Mouse (Mus musculus): ENCODE data around the gene Cdk19. TPM values are rescaled to one million over a fixed set of nuclear protein-coding genes. Genes with fewer than 3 reads are reported as not detected.

Cdk19 gene
- total and polyA plus RNA-seq, 3 experiments, result 7.8 to 47.2 (median 29.1) TPM

DNA sequence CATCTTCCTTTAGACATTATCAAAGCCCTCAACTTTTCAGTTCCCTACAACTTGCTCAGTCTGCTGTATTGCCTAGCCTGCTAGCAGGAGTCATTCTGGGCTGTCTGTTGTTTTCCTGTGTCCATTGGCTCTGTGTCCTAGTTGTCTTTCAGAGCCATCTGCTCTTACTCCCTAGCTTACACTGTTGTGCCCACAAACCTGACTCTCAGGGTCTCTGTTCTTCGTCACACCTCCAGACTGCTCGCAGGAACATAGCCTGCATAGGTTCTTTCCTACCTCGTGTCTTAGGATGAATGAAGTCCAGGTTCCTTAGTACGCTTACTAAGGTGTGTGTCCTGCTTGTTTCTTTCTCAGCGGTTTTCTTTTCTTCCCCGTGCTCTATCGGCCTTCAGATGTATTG lies 35.5 kb downstream of the Cdk19 start:
- no peak for TF ChIP-seq CTCF (IDR thresholded peaks at IDR 0.05; ENCODE audit: low read depth, low read length)
- no peak for TF ChIP-seq GATA1 (IDR thresholded peaks at IDR 0.05; ENCODE audit: borderline replicate concordance, low read length)
- TF ChIP-seq TAL1 (conservative IDR thresholded peaks at IDR 0.05; ENCODE audit: low read depth, low read length), result no peak
- no peak for TF ChIP-seq GATA2 (IDR thresholded peaks at IDR 0.05; ENCODE audit: borderline replicate concordance, low read depth, low read length)
- TF ChIP-seq POLR2AphosphoS5 (IDR thresholded peaks at IDR 0.05; ENCODE audit: insufficient replicate concordance, low read depth, low read length), result no peak
- no peaks in the 10 kb centered on the region for H3K27me3 ChIP-seq (ENCODE audit: insufficient read depth, low read length)
- H3K36me3 ChIP-seq (replicated peaks), result peaks cover 11% of the 10 kb centered on the region
- no peak overlapping the region for H3K4me3 ChIP-seq (ENCODE audit: low read depth, low read length)
- no peak for DNase-seq (ENCODE audit: low spot score)
- ATAC-seq (ENCODE audit: extremely low read depth, insufficient number of reproducible peaks, low FRiP score, poor library complexity, severe bottlenecking), result no peak
- peaks cover 6% of the 10 kb centered on the region; the same call in 1 of the 2 replicates for H3K4me1 ChIP-seq (ENCODE audit: insufficient read depth, low read depth, low read length)
- no peaks in the 10 kb centered on the region for H3K9me3 ChIP-seq (replicated peaks)

DNA sequence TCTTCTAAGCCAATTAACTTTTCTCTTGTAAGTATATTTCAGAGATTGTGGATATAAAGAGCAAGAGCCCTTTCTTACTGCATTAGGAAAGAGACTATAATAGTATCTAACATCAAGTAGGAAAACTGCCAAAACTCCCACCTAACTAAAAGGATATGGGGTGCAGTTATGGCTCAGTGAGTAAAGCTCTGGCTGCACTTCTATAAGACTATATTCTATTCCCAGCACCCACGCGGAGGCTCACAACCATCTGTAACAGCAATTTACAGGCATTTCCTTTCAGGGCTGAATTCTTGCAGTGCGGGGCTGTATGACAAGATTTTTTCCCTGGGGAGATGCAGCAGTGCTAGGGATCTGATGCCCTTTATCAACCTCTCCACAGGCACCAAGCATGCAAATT lies 36.9 kb downstream of the Cdk19 start:
- no peaks in the 10 kb centered on the region for H3K27me3 ChIP-seq (ENCODE audit: insufficient read depth, low read length)

DNA sequence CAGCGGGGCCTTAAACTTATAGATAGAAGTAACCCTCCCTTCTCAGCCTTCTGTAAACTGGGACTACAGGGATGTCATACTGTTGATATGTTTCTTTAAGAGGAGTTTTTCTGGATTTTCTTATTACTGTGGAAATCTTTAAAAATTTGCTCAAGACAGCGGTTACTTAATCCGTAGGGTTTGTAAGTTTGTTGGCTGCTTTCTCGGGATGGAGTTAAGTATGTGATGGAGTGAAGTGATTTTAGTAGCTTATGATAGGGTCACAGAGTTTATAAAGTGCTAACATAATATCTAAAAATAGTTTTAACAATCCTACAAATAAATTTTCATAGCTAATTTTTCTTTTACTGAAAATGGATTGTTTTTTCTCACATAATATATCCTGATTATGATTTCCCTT lies 38.9 kb downstream of the Cdk19 start:
- ATAC-seq (ENCODE audit: extremely low read depth, insufficient number of reproducible peaks, low FRiP score, poor library complexity, severe bottlenecking) (no peak), DNase-seq (ENCODE audit: low spot score) (no peak)
- no peak for TF ChIP-seq CTCF (IDR thresholded peaks at IDR 0.05; ENCODE audit: low read depth, low read length)
- TF ChIP-seq TAL1 (conservative IDR thresholded peaks at IDR 0.05; ENCODE audit: low read depth, low read length), result no peak
- TF ChIP-seq GATA1 (IDR thresholded peaks at IDR 0.05; ENCODE audit: borderline replicate concordance, low read length), result no peak
- TF ChIP-seq GATA2 (IDR thresholded peaks at IDR 0.05; ENCODE audit: borderline replicate concordance, low read depth, low read length), result no peak
- no peak for TF ChIP-seq POLR2AphosphoS5 (IDR thresholded peaks at IDR 0.05; ENCODE audit: insufficient replicate concordance, low read depth, low read length)
- Histone ChIP-seq H3K4me1 (ENCODE audit: insufficient read depth, low read depth, low read length) (peaks cover 4% of the 10 kb centered on the region; the same call in 1 of the 2 replicates), H3K4me3 (ENCODE audit: low read depth, low read length) (no peak overlapping the region), H3K27me3 (ENCODE audit: insufficient read depth, low read length) (no peaks in the 10 kb centered on the region), H3K9me3 (replicated peaks) (no peaks in the 10 kb centered on the region), H3K36me3 (replicated peaks) (peaks cover 12% of the 10 kb centered on the region)

More for the DNA sequence above, 36.9 kb downstream of the Cdk19 start:
- Histone ChIP-seq H3K4me1 (ENCODE audit: insufficient read depth, low read depth, low read length) (peaks cover 6% of the 10 kb centered on the region; the same call in 1 of the 2 replicates), H3K9me3 (replicated peaks) (no peaks in the 10 kb centered on the region), H3K4me3 (ENCODE audit: low read depth, low read length) (no peak overlapping the region), H3K36me3 (replicated peaks) (peaks cover 12% of the 10 kb centered on the region)
- ATAC-seq (ENCODE audit: extremely low read depth, insufficient number of reproducible peaks, low FRiP score, poor library complexity, severe bottlenecking) (no peak), DNase-seq (ENCODE audit: low spot score) (no peak)
- no peak for TF ChIP-seq GATA2 (IDR thresholded peaks at IDR 0.05; ENCODE audit: borderline replicate concordance, low read depth, low read length)
- no peak for TF ChIP-seq TAL1 (conservative IDR thresholded peaks at IDR 0.05; ENCODE audit: low read depth, low read length)
- no peak for TF ChIP-seq GATA1 (IDR thresholded peaks at IDR 0.05; ENCODE audit: borderline replicate concordance, low read length)
- no peak for TF ChIP-seq POLR2AphosphoS5 (IDR thresholded peaks at IDR 0.05; ENCODE audit: insufficient replicate concordance, low read depth, low read length)
- TF ChIP-seq CTCF (IDR thresholded peaks at IDR 0.05; ENCODE audit: low read depth, low read length), result no peak

DNA sequence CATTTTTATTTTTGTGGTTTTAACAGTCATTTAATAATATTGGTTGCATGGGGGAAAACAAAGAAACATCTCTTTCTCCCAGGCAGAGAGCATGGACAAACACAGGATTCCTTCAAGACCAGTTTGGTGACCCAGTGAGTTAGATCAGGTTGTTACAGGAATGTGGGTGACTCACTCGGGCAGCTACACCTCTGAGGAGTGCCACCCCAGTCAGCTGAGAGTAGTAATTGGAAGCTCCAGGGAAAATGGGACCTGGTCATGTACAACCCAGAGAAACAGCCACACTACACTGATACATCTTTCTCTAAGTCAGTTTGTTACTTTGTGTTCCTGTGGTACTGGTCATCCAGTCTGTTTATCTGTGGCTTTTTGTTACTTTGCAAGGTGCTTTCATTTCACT lies 40.3 kb downstream of the Cdk19 start:
- DNase-seq (ENCODE audit: low spot score) (no peak), ATAC-seq (ENCODE audit: extremely low read depth, insufficient number of reproducible peaks, low FRiP score, poor library complexity, severe bottlenecking) (no peak)
- peaks cover 3% of the 10 kb centered on the region; the same call in 1 of the 2 replicates for H3K4me1 ChIP-seq (ENCODE audit: insufficient read depth, low read depth, low read length)

DNA sequence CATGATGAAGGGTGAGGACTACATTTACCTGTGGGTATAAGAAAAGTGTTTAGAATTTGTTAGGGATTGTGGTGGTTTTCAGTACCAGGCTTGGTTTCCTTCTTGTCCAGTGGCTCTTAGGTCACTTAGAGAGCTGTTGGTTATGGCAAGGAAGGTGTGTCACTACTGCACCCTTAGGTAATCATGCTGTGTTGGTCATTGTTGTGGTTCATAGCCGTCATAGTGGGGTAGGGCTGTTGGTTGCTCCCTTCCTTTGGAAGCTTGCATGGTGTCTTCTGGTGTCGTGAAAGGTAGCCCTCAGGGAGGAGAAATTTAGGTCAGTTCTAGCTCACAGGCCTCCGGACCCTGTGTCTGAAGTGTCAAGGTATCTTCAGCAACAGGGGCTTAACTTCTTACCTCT lies 46.0 kb downstream of the Cdk19 start:
- TF ChIP-seq CTCF (IDR thresholded peaks at IDR 0.05; ENCODE audit: low read depth, low read length) (no peak), TAL1 (conservative IDR thresholded peaks at IDR 0.05; ENCODE audit: low read depth, low read length) (no peak), GATA1 (IDR thresholded peaks at IDR 0.05; ENCODE audit: borderline replicate concordance, low read length) (no peak), POLR2AphosphoS5 (IDR thresholded peaks at IDR 0.05; ENCODE audit: insufficient replicate concordance, low read depth, low read length) (no peak), GATA2 (IDR thresholded peaks at IDR 0.05; ENCODE audit: borderline replicate concordance, low read depth, low read length) (no peak)
- peaks cover 12% of the 10 kb centered on the region for H3K36me3 ChIP-seq (replicated peaks)
- DNase-seq (ENCODE audit: low spot score), result no peak
- H3K4me3 ChIP-seq (ENCODE audit: low read depth, low read length), result no peak overlapping the region
- no peaks in the 10 kb centered on the region for H3K9me3 ChIP-seq (replicated peaks)
- no peaks in the 10 kb centered on the region for H3K27me3 ChIP-seq (ENCODE audit: insufficient read depth, low read length)
- ATAC-seq (ENCODE audit: extremely low read depth, insufficient number of reproducible peaks, low FRiP score, poor library complexity, severe bottlenecking), result no peak
- H3K4me1 ChIP-seq (ENCODE audit: insufficient read depth, low read depth, low read length), result no peaks in the 10 kb centered on the region

More for the DNA sequence above, 40.3 kb downstream of the Cdk19 start:
- Histone ChIP-seq H3K36me3 (replicated peaks) (peaks cover 12% of the 10 kb centered on the region), H3K27me3 (ENCODE audit: insufficient read depth, low read length) (no peaks in the 10 kb centered on the region), H3K4me3 (ENCODE audit: low read depth, low read length) (no peak overlapping the region), H3K9me3 (replicated peaks) (no peaks in the 10 kb centered on the region)
- TF ChIP-seq TAL1 (conservative IDR thresholded peaks at IDR 0.05; ENCODE audit: low read depth, low read length) (no peak), POLR2AphosphoS5 (IDR thresholded peaks at IDR 0.05; ENCODE audit: insufficient replicate concordance, low read depth, low read length) (no peak), GATA2 (IDR thresholded peaks at IDR 0.05; ENCODE audit: borderline replicate concordance, low read depth, low read length) (no peak), GATA1 (IDR thresholded peaks at IDR 0.05; ENCODE audit: borderline replicate concordance, low read length) (no peak), CTCF (IDR thresholded peaks at IDR 0.05; ENCODE audit: low read depth, low read length) (no peak)

DNA sequence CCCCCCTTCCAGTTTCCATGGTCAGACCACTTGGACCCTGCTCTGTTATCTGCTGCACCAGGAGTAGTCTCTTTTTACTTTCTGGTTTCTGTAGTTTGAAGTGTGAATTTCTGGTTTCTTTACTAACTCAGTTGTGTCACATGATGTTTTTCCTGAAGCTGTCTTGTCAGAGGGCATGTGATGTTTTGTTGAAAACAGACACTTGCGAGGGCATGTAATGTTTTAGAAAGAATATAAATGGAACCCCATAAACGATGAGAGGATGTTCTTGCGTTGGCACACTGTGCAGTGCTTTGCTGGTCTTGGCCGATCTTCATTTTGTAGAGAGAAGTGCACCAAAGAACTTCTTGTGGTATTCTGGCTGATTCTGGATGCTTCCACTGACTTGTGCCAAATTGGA lies 46.8 kb downstream of the Cdk19 start:
- DNase-seq (ENCODE audit: low spot score), result no peak
- H3K36me3 ChIP-seq (replicated peaks), result peaks cover 15% of the 10 kb centered on the region
- no peak for ATAC-seq (ENCODE audit: extremely low read depth, insufficient number of reproducible peaks, low FRiP score, poor library complexity, severe bottlenecking)
- TF ChIP-seq POLR2AphosphoS5 (IDR thresholded peaks at IDR 0.05; ENCODE audit: insufficient replicate concordance, low read depth, low read length) (no peak), TAL1 (conservative IDR thresholded peaks at IDR 0.05; ENCODE audit: low read depth, low read length) (no peak), GATA1 (IDR thresholded peaks at IDR 0.05; ENCODE audit: borderline replicate concordance, low read length) (no peak), GATA2 (IDR thresholded peaks at IDR 0.05; ENCODE audit: borderline replicate concordance, low read depth, low read length) (no peak), CTCF (IDR thresholded peaks at IDR 0.05; ENCODE audit: low read depth, low read length) (no peak)
- no peaks in the 10 kb centered on the region for H3K4me1 ChIP-seq (ENCODE audit: insufficient read depth, low read depth, low read length)
- no peak overlapping the region for H3K4me3 ChIP-seq (ENCODE audit: low read depth, low read length)
- no peaks in the 10 kb centered on the region for H3K27me3 ChIP-seq (ENCODE audit: insufficient read depth, low read length)
- H3K9me3 ChIP-seq (replicated peaks), result no peaks in the 10 kb centered on the region
